Mouse (Mus musculus): ENCODE data around the gene Tmem150a.

Gene Tmem150a

GRCm38 (mm10) chr6:72405356-72405755 is 50.1 kb downstream of the Tmem150a start:
- no peak for DNase-seq

GRCm38 (mm10) chr6:72407119-72407518 is 51.9 kb downstream of the Tmem150a start:
- peak; percentile 84 to 89 for DNase-seq

All from lung, adult 18-20 months (tissue).